Mouse (Mus musculus): ENCODE data around the gene Nhsl1. TPM values are rescaled to one million over a fixed set of nuclear protein-coding genes. Genes with fewer than 3 reads are reported as not detected.
"Not testable (repeated sequence)": the region's sequence is repeated elsewhere in the genome, so short reads cannot be mapped to it uniquely, and the experiment has no call there.

Gene Nhsl1
- polyA plus RNA-seq, 1 experiment from 2014 or later, result 10.6 TPM

DNA sequence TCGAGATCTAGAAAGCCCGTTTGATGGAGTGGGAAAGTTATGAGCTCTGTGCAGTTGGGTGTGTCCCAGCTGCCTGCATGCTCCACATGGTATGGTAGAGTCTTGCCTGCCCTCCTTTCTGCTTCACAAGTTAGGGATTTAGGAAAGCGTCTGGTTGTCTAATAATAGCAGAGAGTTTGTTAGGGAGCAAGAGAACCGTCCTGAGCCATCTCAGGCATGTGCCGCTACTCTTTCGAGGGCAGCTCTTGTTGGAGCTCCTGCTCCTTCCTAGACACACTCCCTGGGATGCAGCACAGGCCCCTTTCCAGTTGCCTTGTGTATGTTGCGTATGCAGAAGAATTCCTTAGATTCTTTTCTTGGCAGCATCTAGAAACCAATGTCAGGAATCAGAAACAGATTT is 117.2 kb downstream of the Nhsl1 start:
- 39% methylated on average over 7 of the region's 7 CpGs for WGBS
- no peaks in the 10 kb centered on the region for H3K27me3 ChIP-seq (ENCODE audit: insufficient read depth, poor library complexity, severe bottlenecking)
- peak overlapping the region; percentile 76 for H3K27ac ChIP-seq
- no peak overlapping the region for H3K4me3 ChIP-seq
- DNase-seq (ENCODE audit: low spot score), result no peak
- peaks cover 48% of the 10 kb centered on the region for H3K4me1 ChIP-seq
- H3K9me3 ChIP-seq, result no peaks in the 10 kb centered on the region
- no peaks in the 10 kb centered on the region for H3K36me3 ChIP-seq

DNA sequence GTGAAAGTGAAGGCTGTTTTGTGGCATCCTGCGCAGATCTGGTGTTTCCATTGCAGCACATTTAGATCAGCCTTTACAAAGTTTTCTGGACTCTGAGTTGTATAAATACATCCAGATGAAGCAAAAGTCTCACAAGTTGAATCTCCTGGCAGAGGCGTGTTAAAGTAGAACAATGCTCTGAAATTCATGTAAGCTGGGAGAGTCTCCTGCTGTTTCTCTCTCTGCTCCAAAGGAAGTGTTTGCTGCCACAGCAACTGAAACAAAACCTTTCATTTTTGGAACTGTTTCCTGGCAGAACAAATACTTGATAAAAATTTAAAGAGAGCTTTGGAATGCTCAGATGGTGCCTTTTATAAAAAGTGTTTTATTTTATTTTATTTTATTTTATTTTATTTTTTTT is 118.8 kb downstream of the Nhsl1 start:
- DNase-seq (ENCODE audit: low spot score), result no peak
- 74% methylated on average over 2 of the region's 2 CpGs for WGBS
- Histone ChIP-seq H3K4me1 (peaks cover 43% of the 10 kb centered on the region), H3K27ac (no peak overlapping the region), H3K27me3 (ENCODE audit: insufficient read depth, poor library complexity, severe bottlenecking) (no peaks in the 10 kb centered on the region), H3K9me3 (no peaks in the 10 kb centered on the region), H3K4me3 (no peak overlapping the region), H3K36me3 (no peaks in the 10 kb centered on the region)

DNA sequence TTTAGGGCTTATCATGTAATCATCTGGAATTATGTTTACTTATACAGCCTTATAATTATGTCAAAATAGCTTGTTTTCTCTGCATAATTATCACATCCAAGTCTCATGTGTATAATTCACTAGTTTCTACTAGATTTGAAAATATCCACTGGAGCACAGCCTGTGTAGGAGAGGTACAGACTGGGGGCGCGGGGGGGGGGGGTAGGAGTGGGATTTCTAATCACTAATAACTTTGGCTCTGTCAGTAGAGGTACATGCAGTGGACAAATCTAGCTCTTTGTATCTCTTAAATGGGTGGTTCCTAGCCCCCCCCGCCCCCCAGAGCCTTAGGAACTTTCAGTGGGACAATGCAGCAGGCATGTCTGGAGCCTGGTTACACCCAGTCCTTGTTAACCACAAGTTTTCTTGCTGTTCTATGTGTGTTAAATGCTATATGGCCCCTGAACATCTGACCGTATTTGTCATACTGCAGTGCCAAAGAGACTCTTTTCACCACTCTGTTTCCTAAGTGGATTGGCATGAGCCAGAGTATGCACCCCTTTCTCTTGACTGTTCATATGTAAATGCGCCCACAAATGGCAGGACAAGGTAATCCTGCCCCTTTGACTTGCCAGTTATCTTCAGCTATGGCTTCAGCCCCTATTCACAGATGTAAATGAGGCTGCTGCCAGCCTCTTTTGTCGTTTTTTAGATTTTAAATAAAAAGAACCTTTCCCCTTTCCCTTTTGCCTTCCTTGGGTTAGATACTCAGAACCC is 127.0 kb downstream of the Nhsl1 start:
- no peaks in the 10 kb centered on the region for H3K36me3 ChIP-seq
- no peaks in the 10 kb centered on the region for H3K9me3 ChIP-seq
- H3K4me1 ChIP-seq, result peaks cover 60% of the 10 kb centered on the region
- 35% methylated on average over 6 of the region's 6 CpGs for WGBS
- no peaks in the 10 kb centered on the region for H3K27me3 ChIP-seq (ENCODE audit: insufficient read depth, poor library complexity, severe bottlenecking)
- peak overlapping the region; percentile 24; the same call in 1 of the 2 replicates for H3K4me3 ChIP-seq
- no peak for DNase-seq (ENCODE audit: low spot score)
- H3K27ac ChIP-seq, result peak overlapping the region; percentile 86

DNA sequence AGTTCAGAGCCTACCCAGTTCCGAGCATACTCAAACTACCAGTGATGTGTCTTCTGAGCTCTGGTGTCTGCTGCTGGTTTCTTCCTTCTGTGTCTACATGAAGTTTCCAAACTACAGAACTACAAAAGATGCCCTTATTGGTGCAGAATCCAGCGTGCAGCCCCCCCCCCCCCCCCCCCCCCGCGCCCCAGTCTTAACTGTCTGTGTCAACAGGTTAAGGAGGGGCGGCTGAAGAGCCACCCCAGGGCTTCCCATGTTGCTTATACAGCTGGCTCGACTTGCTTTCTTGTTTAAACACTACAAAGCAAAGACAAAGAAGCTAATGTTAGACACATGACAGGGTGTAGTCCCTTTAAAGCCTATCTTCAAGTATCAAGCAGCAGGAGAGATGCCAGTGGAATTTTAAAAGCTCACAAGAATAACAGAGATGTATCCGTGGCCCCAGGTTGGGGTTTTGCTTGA is 127.6 kb downstream of the Nhsl1 start:
- peak overlapping the region; percentile 86 for H3K27ac ChIP-seq
- H3K36me3 ChIP-seq, result no peaks in the 10 kb centered on the region
- H3K4me3 ChIP-seq, result peak overlapping the region; percentile 24; the same call in 1 of the 2 replicates
- no peak for DNase-seq (ENCODE audit: low spot score)
- H3K9me3 ChIP-seq, result no peaks in the 10 kb centered on the region
- peaks cover 62% of the 10 kb centered on the region for H3K4me1 ChIP-seq
- no peaks in the 10 kb centered on the region for H3K27me3 ChIP-seq (ENCODE audit: insufficient read depth, poor library complexity, severe bottlenecking)
- 7% methylated on average over 5 of the region's 7 CpGs for WGBS

DNA sequence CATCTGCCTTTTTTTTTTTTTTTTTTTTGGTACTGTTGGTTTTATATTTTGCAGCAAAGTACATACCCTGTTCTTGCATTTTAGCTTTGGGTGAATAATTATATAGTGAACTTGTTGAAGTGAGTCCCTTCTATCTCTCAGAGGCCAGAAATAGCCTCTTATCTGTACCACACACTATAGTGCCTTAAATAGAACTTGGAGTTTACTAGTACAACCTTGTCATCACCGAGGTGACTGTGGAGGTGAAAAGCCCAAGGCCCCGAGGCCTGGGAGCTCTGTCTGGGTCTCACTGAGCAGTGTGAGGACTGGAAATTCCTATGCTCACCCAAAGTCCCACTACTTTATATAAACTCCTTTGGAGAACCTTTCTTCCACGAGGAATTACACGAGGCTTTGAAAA is 128.5 kb downstream of the Nhsl1 start:
- Histone ChIP-seq H3K27ac (peak overlapping the region; percentile 88), H3K9me3 (no peaks in the 10 kb centered on the region), H3K4me3 (no peak overlapping the region; the same call in 1 of the 2 replicates), H3K36me3 (no peaks in the 10 kb centered on the region), H3K27me3 (ENCODE audit: insufficient read depth, poor library complexity, severe bottlenecking) (no peaks in the 10 kb centered on the region), H3K4me1 (peaks cover 64% of the 10 kb centered on the region)
- no peak for DNase-seq (ENCODE audit: low spot score)
- WGBS, result 23% methylated on average over 4 of the region's 4 CpGs

DNA sequence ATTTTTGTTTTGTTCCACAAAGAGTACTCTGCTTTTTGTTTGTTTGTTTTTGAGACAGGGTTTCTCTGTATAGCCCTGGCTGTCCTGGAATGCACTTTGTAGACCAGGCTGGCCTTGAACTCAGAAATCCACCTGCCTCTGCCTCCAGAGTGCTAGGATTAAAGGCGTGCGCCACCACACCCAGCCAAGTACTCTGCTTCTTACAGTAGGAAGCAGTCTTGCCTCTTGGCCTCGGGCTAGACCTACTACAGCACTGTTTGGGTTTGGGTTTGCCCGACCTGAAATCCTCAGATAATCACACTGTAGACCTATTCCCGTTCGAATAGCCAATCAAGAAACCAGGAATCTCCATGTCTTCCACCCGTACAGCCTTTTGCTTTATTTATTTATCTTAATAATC is 130.1 kb downstream of the Nhsl1 start:
- H3K4me1 ChIP-seq, result peaks cover 66% of the 10 kb centered on the region
- peak overlapping the region; percentile 88 for H3K27ac ChIP-seq
- WGBS, result 84% methylated on average over 7 of the region's 7 CpGs

DNA sequence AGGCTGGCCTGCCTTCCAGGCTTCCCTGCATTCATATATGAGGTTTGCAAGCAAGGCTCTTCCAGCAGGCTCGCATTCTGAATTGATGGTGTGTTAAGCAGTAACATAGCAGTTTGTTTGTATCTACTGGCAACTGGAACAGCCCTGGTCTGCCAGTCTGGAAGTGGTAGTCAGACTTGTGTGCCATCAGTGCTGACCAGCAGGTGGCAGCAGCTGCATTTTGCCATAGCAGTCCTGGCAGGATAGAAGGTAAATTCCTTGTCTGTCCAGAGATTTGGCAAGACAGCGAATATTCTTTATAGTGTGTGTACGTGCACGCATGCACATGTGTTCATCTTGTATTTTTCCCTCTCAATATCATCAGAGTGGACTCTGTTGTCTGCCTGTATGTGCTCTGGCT is 134.6 kb downstream of the Nhsl1 start:
- WGBS, result 38% methylated on average over 4 of the region's 4 CpGs
- peaks cover 54% of the 10 kb centered on the region for H3K4me1 ChIP-seq

More for the DNA sequence above, 130.1 kb downstream of the Nhsl1 start:
- H3K4me3 ChIP-seq; DNase-seq (ENCODE audit: low spot score); H3K36me3 ChIP-seq; H3K27me3 ChIP-seq (ENCODE audit: insufficient read depth, poor library complexity, severe bottlenecking); H3K9me3 ChIP-seq: not testable (repeated sequence)

DNA sequence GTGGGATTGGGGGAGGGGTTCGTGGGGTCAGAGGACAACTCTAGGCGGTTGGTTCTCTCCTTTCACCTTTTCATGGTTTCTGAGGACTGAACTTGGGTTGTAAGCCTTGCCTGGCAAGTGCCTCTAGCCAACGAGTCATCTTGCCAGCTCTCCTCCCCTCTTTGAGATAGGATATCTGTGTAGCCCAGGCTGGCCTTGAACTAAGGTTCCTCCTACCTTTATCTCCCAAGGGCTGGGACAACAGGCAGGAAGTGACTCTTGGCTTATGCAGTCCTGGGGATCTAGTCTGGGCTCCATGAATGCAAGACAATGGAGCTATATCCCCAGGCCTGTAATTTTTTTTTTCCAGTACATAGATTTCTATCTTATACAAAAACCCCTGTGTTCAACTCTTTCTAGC is 135.4 kb downstream of the Nhsl1 start:
- Histone ChIP-seq H3K27me3 (ENCODE audit: insufficient read depth, poor library complexity, severe bottlenecking) (no peaks in the 10 kb centered on the region), H3K4me3 (no peak overlapping the region), H3K27ac (peak overlapping the region; percentile 63; the same call in 1 of the 2 replicates), H3K9me3 (no peaks in the 10 kb centered on the region), H3K36me3 (no peaks in the 10 kb centered on the region), H3K4me1 (peaks cover 52% of the 10 kb centered on the region)
- whole genome bisulfite sequencing, result 53% methylated on average over 3 of the region's 3 CpGs
- no peak for DNase-seq (ENCODE audit: low spot score)

More for the DNA sequence above, 134.6 kb downstream of the Nhsl1 start:
- H3K9me3 ChIP-seq, result no peaks in the 10 kb centered on the region
- H3K4me3 ChIP-seq, result no peak overlapping the region
- peak; percentile 86 for DNase-seq (ENCODE audit: low spot score)
- H3K36me3 ChIP-seq, result no peaks in the 10 kb centered on the region
- H3K27ac ChIP-seq, result peak overlapping the region; percentile 30; the same call in 1 of the 2 replicates
- H3K27me3 ChIP-seq (ENCODE audit: insufficient read depth, poor library complexity, severe bottlenecking), result no peaks in the 10 kb centered on the region

DNA sequence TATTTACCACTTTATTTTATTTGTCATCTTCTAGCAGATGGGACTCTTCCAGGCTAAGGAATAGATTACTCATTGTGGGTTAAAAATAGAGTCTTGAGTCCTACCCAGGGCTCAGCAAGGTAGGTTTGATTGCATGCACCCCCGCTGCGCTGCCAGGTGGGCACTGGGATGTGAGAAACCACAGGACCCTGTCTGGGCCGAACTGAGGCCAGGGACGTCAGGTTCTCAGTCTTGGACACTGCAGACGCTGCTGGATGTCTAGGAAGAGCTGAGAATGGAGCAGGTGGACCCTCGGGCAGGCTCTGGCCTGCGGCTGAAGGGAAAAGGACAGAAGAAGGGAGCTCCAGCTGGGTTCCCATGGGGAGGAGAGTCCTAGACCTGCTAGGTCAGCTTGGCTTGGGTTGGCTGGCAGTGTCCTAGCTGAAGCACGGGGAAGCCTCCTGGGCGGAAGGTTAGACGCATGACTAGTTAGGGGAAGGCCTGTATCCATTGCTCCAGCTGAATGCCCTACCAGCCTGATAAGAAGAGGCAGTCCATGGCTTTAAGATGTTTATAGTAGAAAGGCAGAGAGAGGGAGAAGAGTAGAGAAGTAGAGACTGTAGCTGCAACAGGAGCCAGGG is 136.6 kb downstream of the Nhsl1 start:
- Histone ChIP-seq H3K27me3 (ENCODE audit: insufficient read depth, poor library complexity, severe bottlenecking) (no peaks in the 10 kb centered on the region), H3K36me3 (no peaks in the 10 kb centered on the region), H3K4me1 (peaks cover 43% of the 10 kb centered on the region), H3K27ac (peak overlapping the region; percentile 24), H3K4me3 (no peak overlapping the region), H3K9me3 (no peaks in the 10 kb centered on the region)
- DNase-seq (ENCODE audit: low spot score), result no peak
- 92% methylated on average over 10 of the region's 10 CpGs for WGBS

DNA sequence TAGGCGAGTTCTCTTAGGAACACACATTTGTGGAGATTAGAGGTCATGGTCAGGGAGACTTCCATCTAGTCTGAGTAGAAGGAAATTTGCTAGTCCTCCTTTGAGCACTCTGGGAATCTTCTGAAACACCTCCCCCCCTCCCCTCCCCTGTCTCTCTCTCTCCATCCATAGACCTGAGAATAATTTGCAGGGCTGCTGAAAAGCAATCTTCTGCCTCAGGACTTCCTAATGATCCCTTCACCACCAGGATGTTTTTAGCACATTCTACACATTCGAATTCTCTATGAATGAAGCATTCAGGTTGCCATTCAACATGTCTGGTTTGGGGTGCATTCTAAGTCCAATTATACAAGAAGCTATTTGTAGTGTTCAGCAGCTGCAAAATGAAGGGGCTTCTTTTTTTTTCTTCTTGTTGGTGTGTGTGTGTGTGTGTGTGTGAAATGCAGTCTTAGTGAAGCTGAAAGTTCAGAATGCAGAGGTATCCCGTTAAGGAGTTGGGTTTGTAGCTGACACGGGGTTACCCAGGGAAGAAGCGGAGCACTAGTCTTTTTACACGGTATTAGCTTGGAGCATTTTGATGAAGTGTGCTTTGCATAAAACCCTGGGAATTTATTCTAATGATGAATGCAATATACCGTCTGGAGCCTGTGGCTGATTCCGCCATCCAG is 139.2 kb downstream of the Nhsl1 start:
- WGBS, result 73% methylated on average over 8 of the region's 8 CpGs
- Histone ChIP-seq H3K4me1 (peaks cover 42% of the 10 kb centered on the region), H3K27me3 (ENCODE audit: insufficient read depth, poor library complexity, severe bottlenecking) (no peaks in the 10 kb centered on the region)

DNA sequence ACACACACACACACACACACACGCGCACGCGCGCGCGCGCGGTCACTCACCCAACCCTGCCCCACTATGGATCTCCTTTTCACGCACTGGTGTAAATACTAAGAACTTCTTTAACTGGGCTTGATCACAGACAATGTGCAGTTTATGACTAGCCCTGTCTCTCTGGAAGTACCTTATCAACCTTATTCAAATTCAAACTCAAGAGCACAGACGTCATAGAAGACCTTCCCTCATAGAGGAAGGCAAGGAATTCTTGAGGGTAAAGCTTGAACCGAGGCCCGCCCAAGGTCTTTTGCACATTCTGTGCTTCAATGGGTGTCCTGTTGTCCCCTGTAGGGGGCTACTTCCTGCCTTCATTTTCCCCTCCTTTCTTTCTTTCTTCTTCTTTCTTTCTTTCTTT is 142.6 kb downstream of the Nhsl1 start:
- no peaks in the 10 kb centered on the region for H3K27me3 ChIP-seq (ENCODE audit: insufficient read depth, poor library complexity, severe bottlenecking)
- no peaks in the 10 kb centered on the region for H3K9me3 ChIP-seq
- no peak overlapping the region for H3K4me3 ChIP-seq
- H3K36me3 ChIP-seq, result no peaks in the 10 kb centered on the region
- H3K27ac ChIP-seq, result no peak overlapping the region
- 88% methylated on average over 13 of the region's 13 CpGs for WGBS
- peaks cover 31% of the 10 kb centered on the region for H3K4me1 ChIP-seq
- DNase-seq (ENCODE audit: low spot score), result no peak

More for the DNA sequence above, 139.2 kb downstream of the Nhsl1 start:
- no peaks in the 10 kb centered on the region for H3K36me3 ChIP-seq
- H3K27ac ChIP-seq, result no peak overlapping the region
- H3K9me3 ChIP-seq, result no peaks in the 10 kb centered on the region
- DNase-seq (ENCODE audit: low spot score), result no peak
- no peak overlapping the region for H3K4me3 ChIP-seq

DNA sequence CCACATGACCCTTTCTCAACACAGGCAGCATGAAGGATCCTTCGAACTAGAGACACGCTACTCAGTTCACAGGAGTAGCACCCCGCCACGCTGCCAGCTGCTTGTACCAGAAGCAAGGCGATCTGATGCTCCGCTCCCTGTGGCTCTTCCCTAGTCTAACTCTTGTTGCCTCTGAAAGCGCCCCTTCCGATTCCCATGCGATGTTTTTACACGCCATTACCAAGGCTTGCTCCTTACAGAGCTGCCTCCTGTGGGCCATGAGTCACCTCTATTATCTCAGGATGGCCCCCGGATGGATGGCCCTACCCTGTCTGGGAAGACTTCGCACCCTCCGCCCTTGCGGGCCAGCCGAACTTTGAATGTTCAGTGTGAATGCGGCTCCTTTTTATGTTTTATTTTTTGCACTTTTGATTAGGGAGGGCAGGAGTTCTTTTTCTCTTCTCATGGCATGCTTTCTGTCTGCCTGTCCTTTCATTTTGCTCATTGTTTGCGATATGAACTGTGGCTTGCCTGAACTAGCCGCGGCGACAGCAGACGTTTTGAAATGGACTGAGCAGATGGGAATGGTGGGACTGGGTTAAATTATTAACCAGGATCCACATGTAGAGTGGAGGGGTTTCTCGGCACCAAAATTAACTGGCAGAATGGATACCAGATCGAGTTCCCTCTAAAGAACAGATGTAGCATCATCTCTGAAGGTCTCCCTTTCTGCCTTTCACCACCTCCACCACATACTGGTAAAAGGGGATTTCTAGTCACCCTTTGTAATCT is 144.5 kb downstream of the Nhsl1 start:
- DNase-seq (ENCODE audit: low spot score), result no peak
- Histone ChIP-seq H3K9me3 (no peaks in the 10 kb centered on the region), H3K27me3 (ENCODE audit: insufficient read depth, poor library complexity, severe bottlenecking) (no peaks in the 10 kb centered on the region), H3K36me3 (0 out of 2 replicates have a peak, but pooled peaks cover 2% of the 10 kb centered on the region), H3K4me3 (no peak overlapping the region), H3K4me1 (peaks cover 24% of the 10 kb centered on the region), H3K27ac (no peak overlapping the region; the same call in 1 of the 2 replicates)
- 65% methylated on average over 23 of the region's 23 CpGs for WGBS

Data from heart, embryonic 10.5 days (tissue).